Mouse (Mus musculus) adrenal gland, postnatal 4 days (tissue): ENCODE results near the gene 2900011O08Rik. TPM values are rescaled to one million over a fixed set of nuclear protein-coding genes. Genes with fewer than 3 reads are reported as not detected.

Source experiments
- DNase-seq, 2 experiments: peaks; one replicate each; pipeline ENCODE4 v3.0.0; 2021 to 2022; ENCODE audit warnings: low spot score in 2 of 2, mixed read lengths in 2 of 2
- microRNA-seq: library from miRNA; unstranded; fragments of <30 nt; microRNA quantifications from one replicate; pipeline ENCODE4 v1.2.0, GENCODE M21; 2021
- total RNA-seq, 2 experiments: library from RNA; stranded (reverse); gene quantifications; 2 replicates each; pipeline ENCODE4 v1.2.3; 2021

The 2900011O08Rik gene
- total RNA-seq, 2 experiments from 2014 or later: 2.9 to 4.7 TPM

- no peak for DNase-seq
These were observed 144.4 kb downstream of the 2900011O08Rik start for GRCm38 (mm10) chr16:14130796-14131195.

GRCm38 (mm10) chr16:14131376-14131775 lies 145.0 kb downstream of the 2900011O08Rik start:
- DNase-seq: no peak

- peak in 1 of 2 experiments; percentile 48 for DNase-seq
These were observed 145.4 kb downstream of the 2900011O08Rik start for GRCm38 (mm10) chr16:14131838-14132237.

GRCm38 (mm10) chr16:14135014-14135413 lies 148.6 kb downstream of the 2900011O08Rik start:
- no peak for DNase-seq

GRCm38 (mm10) chr16:14137976-14138561 lies 151.7 kb downstream of the 2900011O08Rik start:
- no peak for DNase-seq

- no peak for DNase-seq
These were observed 152.7 kb downstream of the 2900011O08Rik start for GRCm38 (mm10) chr16:14139106-14139505.

- DNase-seq: no peak
These were observed 156.9 kb downstream of the 2900011O08Rik start for GRCm38 (mm10) chr16:14143298-14143697.

GRCm38 (mm10) chr16:14147712-14148111 lies 161.3 kb downstream of the 2900011O08Rik start:
- DNase-seq: no peak

Small RNA genes lying within 50 kb of the gene (microRNA-seq; reads per million reads assigned to microRNA genes)
- not detected for gene Gm27671

Other genes starting within 250 kb of the 2900011O08Rik start
- gene Rrn3, start 205.9 kb upstream of the 2900011O08Rik start, total RNA-seq: 10 to 100 TPM; 46.6 to 49.3 TPM
- gene Ntan1, start 167.8 kb upstream of the 2900011O08Rik start, total RNA-seq: 10 to 100 TPM; 67.7 to 68.2 TPM
- 10 to 100 TPM; 85.6 to 92.1 TPM for gene Pdxdc1, start 83.5 kb upstream of the 2900011O08Rik start, total RNA-seq
- gene Mpv17l, start 83.4 kb upstream of the 2900011O08Rik start, total RNA-seq: 10 to 100 TPM; 11.6 to 13.8 TPM
- gene Ifitm7, start 284 bp downstream of the 2900011O08Rik start, total RNA-seq: under 1 TPM; 0.39 to 0.87 TPM
- 10 to 100 TPM; 46.9 to 47.8 TPM for gene Nde1, start 176.7 kb downstream of the 2900011O08Rik start, total RNA-seq
- 10 to 100 TPM; 87.0 to 90.7 TPM for gene Marf1, start 176.7 kb downstream of the 2900011O08Rik start, total RNA-seq